Mouse (Mus musculus): ENCODE results near the gene Hormad2. TPM values are rescaled to one million over a fixed set of nuclear protein-coding genes. Genes with fewer than 3 reads are reported as not detected.

Hormad2 gene
- polyA plus RNA-seq, 1 experiment from 2014 or later, result 1.9 TPM

- Histone ChIP-seq H3K36me3 (ENCODE audit: control insufficient read depth, insufficient read depth, low read length) (no peaks in the 10 kb centered on the region), H3K27ac (ENCODE audit: low read depth, low read length) (no peak overlapping the region), H3K4me3 (ENCODE audit: low read depth, low read length) (no peak overlapping the region), H3K4me2 (no peak overlapping the region), H3K4me1 (replicated peaks; ENCODE audit: control insufficient read depth, insufficient read depth, low read length) (no peaks in the 10 kb centered on the region), H3K9ac (ENCODE audit: low read depth, low read length) (no peak overlapping the region), H3K9me3 (ENCODE audit: control insufficient read depth, low read length) (no peaks in the 10 kb centered on the region), H3K27me3 (replicated peaks; ENCODE audit: control insufficient read depth, insufficient read depth, low read length) (no peaks in the 10 kb centered on the region)
- 40% methylated on average over 4 of the region's 4 CpGs for WGBS
- no peak for DNase-seq (ENCODE audit: low spot score)
- no peak for ATAC-seq (replicated peaks; ENCODE audit: low FRiP score)
These were observed 97.0 kb downstream of the Hormad2 start for GRCm38 (mm10) chr11:4343926-4344325.

GRCm38 (mm10) chr11:4342027-4342426, 98.9 kb downstream of the Hormad2 start:
- ATAC-seq (replicated peaks; ENCODE audit: low FRiP score), result no peak
- Histone ChIP-seq H3K4me1 (replicated peaks; ENCODE audit: control insufficient read depth, insufficient read depth, low read length) (no peaks in the 10 kb centered on the region), H3K9me3 (ENCODE audit: control insufficient read depth, low read length) (no peaks in the 10 kb centered on the region), H3K27ac (ENCODE audit: low read depth, low read length) (no peak overlapping the region), H3K36me3 (ENCODE audit: control insufficient read depth, insufficient read depth, low read length) (no peaks in the 10 kb centered on the region), H3K4me3 (ENCODE audit: low read depth, low read length) (no peak overlapping the region), H3K9ac (ENCODE audit: low read depth, low read length) (no peak overlapping the region), H3K4me2 (no peak overlapping the region), H3K27me3 (replicated peaks; ENCODE audit: control insufficient read depth, insufficient read depth, low read length) (no peaks in the 10 kb centered on the region)
- WGBS, result 68% methylated on average over 7 of the region's 7 CpGs
- DNase-seq (ENCODE audit: low spot score), result no peak

GRCm38 (mm10) chr11:4340109-4340779, 100.7 kb downstream of the Hormad2 start:
- Histone ChIP-seq H3K9me3 (ENCODE audit: control insufficient read depth, low read length) (no peaks in the 10 kb centered on the region), H3K36me3 (ENCODE audit: control insufficient read depth, insufficient read depth, low read length) (no peaks in the 10 kb centered on the region), H3K4me3 (ENCODE audit: low read depth, low read length) (no peak overlapping the region), H3K27me3 (replicated peaks; ENCODE audit: control insufficient read depth, insufficient read depth, low read length) (no peaks in the 10 kb centered on the region), H3K4me1 (replicated peaks; ENCODE audit: control insufficient read depth, insufficient read depth, low read length) (no peaks in the 10 kb centered on the region), H3K4me2 (no peak overlapping the region), H3K27ac (ENCODE audit: low read depth, low read length) (no peak overlapping the region), H3K9ac (ENCODE audit: low read depth, low read length) (no peak overlapping the region)
- DNase-seq (ENCODE audit: low spot score) (no peak), ATAC-seq (replicated peaks; ENCODE audit: low FRiP score) (no peak)
- 85% methylated on average over 9 of the region's 9 CpGs for WGBS

GRCm38 (mm10) chr11:4339275-4339674, 101.6 kb downstream of the Hormad2 start:
- no peak overlapping the region for H3K4me3 ChIP-seq (ENCODE audit: low read depth, low read length)
- no peaks in the 10 kb centered on the region for H3K9me3 ChIP-seq (ENCODE audit: control insufficient read depth, low read length)
- H3K9ac ChIP-seq (ENCODE audit: low read depth, low read length), result no peak overlapping the region
- no peak overlapping the region for H3K27ac ChIP-seq (ENCODE audit: low read depth, low read length)
- DNase-seq (ENCODE audit: low spot score) (no peak), ATAC-seq (replicated peaks; ENCODE audit: low FRiP score) (no peak)
- no peaks in the 10 kb centered on the region for H3K36me3 ChIP-seq (ENCODE audit: control insufficient read depth, insufficient read depth, low read length)
- no peak overlapping the region for H3K4me2 ChIP-seq
- H3K27me3 ChIP-seq (replicated peaks; ENCODE audit: control insufficient read depth, insufficient read depth, low read length), result no peaks in the 10 kb centered on the region
- H3K4me1 ChIP-seq (replicated peaks; ENCODE audit: control insufficient read depth, insufficient read depth, low read length), result no peaks in the 10 kb centered on the region
- 58% methylated on average over 1 of the region's 1 CpGs for WGBS

GRCm38 (mm10) chr11:4336693-4337283, 104.1 kb downstream of the Hormad2 start:
- ATAC-seq (replicated peaks; ENCODE audit: low FRiP score), result no peak
- no peaks in the 10 kb centered on the region for H3K4me1 ChIP-seq (replicated peaks; ENCODE audit: control insufficient read depth, insufficient read depth, low read length)
- WGBS, result 82% methylated on average over 8 of the region's 8 CpGs
- H3K36me3 ChIP-seq (ENCODE audit: control insufficient read depth, insufficient read depth, low read length), result no peaks in the 10 kb centered on the region
- H3K4me3 ChIP-seq (ENCODE audit: low read depth, low read length), result no peak overlapping the region
- no peak overlapping the region for H3K4me2 ChIP-seq
- H3K27ac ChIP-seq (ENCODE audit: low read depth, low read length), result no peak overlapping the region
- DNase-seq (ENCODE audit: low spot score), result no peak
- H3K9me3 ChIP-seq (ENCODE audit: control insufficient read depth, low read length), result no peaks in the 10 kb centered on the region
- H3K27me3 ChIP-seq (replicated peaks; ENCODE audit: control insufficient read depth, insufficient read depth, low read length), result no peaks in the 10 kb centered on the region
- no peak overlapping the region for H3K9ac ChIP-seq (ENCODE audit: low read depth, low read length)

- H3K9ac ChIP-seq (ENCODE audit: low read depth, low read length), result no peak overlapping the region
- 51% methylated on average over 10 of the region's 10 CpGs for WGBS
- no peaks in the 10 kb centered on the region for H3K36me3 ChIP-seq (ENCODE audit: control insufficient read depth, insufficient read depth, low read length)
- H3K27ac ChIP-seq (ENCODE audit: low read depth, low read length), result no peak overlapping the region
- no peak overlapping the region for H3K4me2 ChIP-seq
- no peaks in the 10 kb centered on the region for H3K4me1 ChIP-seq (replicated peaks; ENCODE audit: control insufficient read depth, insufficient read depth, low read length)
- DNase-seq (ENCODE audit: low spot score), result no peak
- no peaks in the 10 kb centered on the region for H3K27me3 ChIP-seq (replicated peaks; ENCODE audit: control insufficient read depth, insufficient read depth, low read length)
- no peak overlapping the region for H3K4me3 ChIP-seq (ENCODE audit: low read depth, low read length)
- ATAC-seq (replicated peaks; ENCODE audit: low FRiP score), result no peak
- H3K9me3 ChIP-seq (ENCODE audit: control insufficient read depth, low read length), result no peaks in the 10 kb centered on the region
These were observed 104.9 kb downstream of the Hormad2 start for GRCm38 (mm10) chr11:4335810-4336692.

- no peak overlapping the region for H3K9ac ChIP-seq (ENCODE audit: low read depth, low read length)
- H3K4me1 ChIP-seq (replicated peaks; ENCODE audit: control insufficient read depth, insufficient read depth, low read length), result no peaks in the 10 kb centered on the region
- WGBS, result 90% methylated on average over 2 of the region's 2 CpGs
- DNase-seq (ENCODE audit: low spot score) (no peak), ATAC-seq (replicated peaks; ENCODE audit: low FRiP score) (no peak)
- H3K27me3 ChIP-seq (replicated peaks; ENCODE audit: control insufficient read depth, insufficient read depth, low read length), result no peaks in the 10 kb centered on the region
- no peak overlapping the region for H3K27ac ChIP-seq (ENCODE audit: low read depth, low read length)
- H3K4me3 ChIP-seq (ENCODE audit: low read depth, low read length), result no peak overlapping the region
- no peaks in the 10 kb centered on the region for H3K36me3 ChIP-seq (ENCODE audit: control insufficient read depth, insufficient read depth, low read length)
- H3K4me2 ChIP-seq, result no peak overlapping the region
- no peaks in the 10 kb centered on the region for H3K9me3 ChIP-seq (ENCODE audit: control insufficient read depth, low read length)
These were observed 107.9 kb downstream of the Hormad2 start for GRCm38 (mm10) chr11:4332961-4333360.

- WGBS, result 77% methylated on average over 3 of the region's 3 CpGs
- no peak for ATAC-seq (replicated peaks; ENCODE audit: low FRiP score)
- DNase-seq (ENCODE audit: low spot score), result no peak
These were observed 112.7 kb downstream of the Hormad2 start for GRCm38 (mm10) chr11:4328188-4328587.

More at GRCm38 (mm10) chr11:4328188-4328587, 112.7 kb downstream of the Hormad2 start:
- no peak overlapping the region for H3K27ac ChIP-seq (ENCODE audit: low read depth, low read length)
- H3K4me2 ChIP-seq, result no peak overlapping the region
- H3K27me3 ChIP-seq (replicated peaks; ENCODE audit: control insufficient read depth, insufficient read depth, low read length), result no peaks in the 10 kb centered on the region
- H3K4me3 ChIP-seq (ENCODE audit: low read depth, low read length), result no peak overlapping the region
- H3K9ac ChIP-seq (ENCODE audit: low read depth, low read length), result no peak overlapping the region
- no peaks in the 10 kb centered on the region for H3K9me3 ChIP-seq (ENCODE audit: control insufficient read depth, low read length)
- H3K4me1 ChIP-seq (replicated peaks; ENCODE audit: control insufficient read depth, insufficient read depth, low read length), result no peaks in the 10 kb centered on the region
- H3K36me3 ChIP-seq (ENCODE audit: control insufficient read depth, insufficient read depth, low read length), result no peaks in the 10 kb centered on the region
